Mouse (Mus musculus) erythroblast, embryonic 14.5 days (primary cell): Measurements from ENCODE around the gene Ypel3. TPM values are rescaled to one million over a fixed set of nuclear protein-coding genes. Genes with fewer than 3 reads are reported as not detected.

Experiments
- H3K27me3 ChIP-seq: 2 replicates; pipeline ENCODE4 v1.6.1; 2012; ENCODE audit warnings: inconsistent platforms; ENCODE audit not compliant: control insufficient read depth
- H3K36me3 ChIP-seq: 2 replicates; pipeline ENCODE4 v1.6.1; 2012; ENCODE audit warnings: mild to moderate bottlenecking, inconsistent platforms; ENCODE audit not compliant: control insufficient read depth
- H3K4me1 ChIP-seq: 2 replicates; pipeline ENCODE4 v1.6.1; 2012; ENCODE audit warnings: inconsistent platforms; ENCODE audit not compliant: control insufficient read depth
- H3K4me3 ChIP-seq: replicated peaks from 2 replicates; pipeline ENCODE3; 2012; ENCODE audit warnings: moderate library complexity, mild to moderate bottlenecking, inconsistent platforms
- H3K9me3 ChIP-seq: 2 replicates; pipeline ENCODE4 v1.6.1; 2012; ENCODE audit warnings: low read length, inconsistent platforms, mixed read lengths; ENCODE audit not compliant: control insufficient read depth
- GATA1 ChIP-seq: IDR thresholded peaks from 2 replicates; pipeline ENCODE4 v1.6.1; 2012; ENCODE audit warnings: low read length, inconsistent platforms, mixed read lengths
- TAL1 ChIP-seq: IDR thresholded peaks from 3 replicates; pipeline ENCODE4 v1.6.1; 2012; ENCODE audit warnings: low read length, inconsistent platforms, mixed read lengths
- polyA plus RNA-seq: library from polyadenylated mRNA; stranded (reverse); fragments of >175 nt; gene quantifications from 2 replicates; pipeline ENCODE4 v1.2.3, GENCODE M21; 2012

The Ypel3 gene
- polyA plus RNA-seq, 1 experiment: 156 TPM

DNA sequence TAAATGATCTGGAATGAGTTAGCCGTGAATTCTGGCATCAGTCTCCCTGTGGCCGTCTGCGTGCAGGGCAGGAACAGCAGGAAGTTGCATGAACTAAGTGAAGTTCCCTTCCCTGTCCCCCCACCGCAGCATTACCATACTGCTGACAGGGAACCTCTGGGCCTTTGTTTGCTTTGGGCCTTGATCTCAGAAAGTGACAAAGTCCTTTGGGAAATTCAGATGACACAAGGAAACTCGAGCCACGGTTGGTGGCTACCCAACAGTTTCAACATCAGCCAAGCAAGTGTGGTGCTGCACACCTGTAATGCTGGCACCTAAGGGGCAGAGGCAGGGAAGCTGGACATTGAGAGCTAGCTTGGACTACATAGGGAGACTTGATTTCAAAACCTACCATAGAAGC lies 30.0 kb upstream of the Ypel3 start:
- H3K36me3 ChIP-seq: no peaks in the 10 kb centered on the region
- H3K9me3 ChIP-seq: no peaks in the 10 kb centered on the region
- TF ChIP-seq TAL1: no peak
- no peak for TF ChIP-seq GATA1
- H3K4me3 ChIP-seq: peak overlapping the region; percentile 17
- H3K4me1 ChIP-seq: no peaks in the 10 kb centered on the region; the same call in 1 of the 2 replicates
- 0 out of 2 replicates have a peak, but pooled peaks cover 3% of the 10 kb centered on the region for H3K27me3 ChIP-seq

- Histone ChIP-seq H3K36me3 (no peaks in the 10 kb centered on the region), H3K27me3 (0 out of 2 replicates have a peak, but pooled peaks cover 3% of the 10 kb centered on the region), H3K4me1 (no peaks in the 10 kb centered on the region; the same call in 1 of the 2 replicates), H3K9me3 (no peaks in the 10 kb centered on the region), H3K4me3 (no peak overlapping the region)
- TF ChIP-seq TAL1: no peak
Measured at GRCm38 (mm10) chr7:126748824-126749223, 27.9 kb upstream of the Ypel3 start.

DNA sequence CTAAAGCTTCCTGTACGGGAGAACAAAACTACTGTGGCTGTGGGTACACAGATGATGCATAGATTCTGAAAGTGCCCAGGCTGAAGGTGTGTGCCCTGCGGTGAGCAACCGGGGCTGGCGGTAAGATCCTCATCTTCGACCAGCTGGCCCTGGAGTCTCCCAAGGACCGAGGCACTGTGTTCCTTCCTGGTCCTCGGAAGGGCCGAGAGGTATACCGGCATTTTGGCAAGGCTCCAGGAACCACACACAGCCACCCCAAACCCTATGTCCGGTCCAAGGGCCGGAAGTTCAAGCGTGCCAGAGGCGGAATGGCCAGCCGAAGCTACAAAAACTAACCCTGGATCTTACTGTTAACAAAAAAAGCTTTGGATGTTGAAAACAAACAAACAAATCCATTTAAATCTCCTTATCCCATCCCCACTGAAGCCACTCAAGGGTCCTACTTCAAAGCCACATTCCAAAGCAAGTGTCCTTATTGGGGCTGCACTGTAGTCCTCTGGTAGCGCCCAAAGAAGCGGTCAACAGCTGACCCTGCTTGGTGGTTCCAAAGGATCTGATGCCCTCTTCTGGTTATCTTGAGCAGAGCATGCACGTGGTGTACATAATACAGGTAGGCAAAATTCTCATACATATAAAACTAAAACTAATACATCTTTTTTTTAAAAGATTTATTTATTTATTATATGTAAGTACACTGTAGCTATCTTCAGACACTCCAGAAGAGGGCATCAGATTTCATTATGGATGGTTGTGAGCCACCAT lies 27.0 kb upstream of the Ypel3 start:
- no peak for TF ChIP-seq GATA1
- TF ChIP-seq TAL1: no peak
- H3K27me3 ChIP-seq: 0 out of 2 replicates have a peak, but pooled peaks cover 3% of the 10 kb centered on the region
- H3K36me3 ChIP-seq: no peaks in the 10 kb centered on the region
- no peak overlapping the region for H3K4me3 ChIP-seq
- peaks cover 1% of the 10 kb centered on the region for H3K4me1 ChIP-seq
- no peaks in the 10 kb centered on the region for H3K9me3 ChIP-seq

GRCm38 (mm10) chr7:126754866-126755265 lies 21.9 kb upstream of the Ypel3 start:
- Histone ChIP-seq H3K36me3 (no peaks in the 10 kb centered on the region), H3K9me3 (no peaks in the 10 kb centered on the region), H3K4me1 (peaks cover 19% of the 10 kb centered on the region), H3K4me3 (no peak overlapping the region), H3K27me3 (no peaks in the 10 kb centered on the region)
- TF ChIP-seq TAL1 (no peak), GATA1 (no peak)

DNA sequence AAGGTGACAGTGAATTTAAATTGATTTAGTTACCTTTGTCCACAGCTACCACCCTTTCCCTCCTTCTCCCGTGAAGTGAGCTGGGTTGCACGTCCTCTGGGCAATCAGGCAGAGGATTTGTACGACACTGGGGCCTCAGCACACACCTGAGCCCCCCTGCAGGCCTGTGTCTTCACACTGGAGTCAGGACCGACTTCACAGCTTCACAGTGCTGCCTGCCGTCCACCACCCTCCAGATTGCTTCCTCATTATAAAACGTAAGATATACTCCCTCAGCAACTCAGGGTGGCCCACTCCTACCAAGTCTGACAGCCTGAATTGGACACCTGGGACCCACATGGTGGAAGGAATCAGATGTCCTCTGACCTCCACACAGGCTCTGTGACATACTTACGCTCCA lies 18.2 kb upstream of the Ypel3 start:
- peaks cover 49% of the 10 kb centered on the region for H3K4me1 ChIP-seq
- TF ChIP-seq GATA1 (no peak), TAL1 (no peak)
- H3K27me3 ChIP-seq: no peaks in the 10 kb centered on the region
- peaks cover 27% of the 10 kb centered on the region for H3K36me3 ChIP-seq
- H3K9me3 ChIP-seq: no peaks in the 10 kb centered on the region
- no peak overlapping the region for H3K4me3 ChIP-seq

- H3K4me1 ChIP-seq: peaks cover 50% of the 10 kb centered on the region
- H3K4me3 ChIP-seq: peak within 1 kb of the TSS; percentile 84
- peaks cover 33% of the 10 kb centered on the region for H3K36me3 ChIP-seq
- no peaks in the 10 kb centered on the region for H3K27me3 ChIP-seq
- no peak for TF ChIP-seq TAL1
- TF ChIP-seq GATA1: no peak
- H3K9me3 ChIP-seq: no peaks in the 10 kb centered on the region
Measured at GRCm38 (mm10) chr7:126759050-126759671, 17.6 kb upstream of the Ypel3 start, which contains the start of gene Mapk3. Gene Mapk3 (plus strand): TSS chr7:126759601.

DNA sequence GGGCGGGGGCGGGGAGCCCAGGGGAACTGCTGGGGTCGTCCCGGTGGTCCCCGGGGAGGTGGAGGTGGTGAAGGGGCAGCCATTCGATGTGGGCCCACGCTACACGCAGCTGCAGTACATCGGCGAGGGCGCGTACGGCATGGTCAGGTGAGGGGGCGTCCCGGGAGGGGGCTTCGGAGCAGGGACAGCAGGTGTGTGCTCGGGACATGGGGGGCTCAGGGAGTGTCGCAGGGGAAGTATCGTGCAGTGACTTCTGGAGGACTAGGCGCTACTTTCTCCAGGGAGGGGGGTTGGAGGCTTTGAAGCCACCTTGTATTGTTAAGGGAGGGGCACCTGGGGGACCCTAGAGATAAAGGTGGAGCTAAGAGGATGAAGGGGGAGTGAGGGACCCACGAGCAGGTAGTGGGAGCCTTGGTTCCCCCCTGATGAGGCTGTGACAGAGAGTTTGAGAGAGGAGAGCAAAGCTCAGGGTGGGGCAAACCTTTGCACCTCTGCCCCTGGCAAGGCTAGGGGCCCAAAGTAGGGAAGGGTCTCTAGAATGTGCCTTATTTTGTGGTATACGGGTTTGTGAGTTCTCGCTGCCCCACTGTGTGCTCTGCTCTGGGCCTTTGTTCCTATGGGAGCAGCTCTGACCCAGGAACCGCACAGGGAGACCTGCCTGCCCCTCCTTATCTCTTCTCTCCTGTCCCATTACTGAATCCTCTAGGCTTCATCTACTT lies 16.9 kb upstream of the Ypel3 start:
- no peak for TF ChIP-seq TAL1
- TF ChIP-seq GATA1: peak; percentile 37; the same call in 1 of the 2 replicates
- Histone ChIP-seq H3K36me3 (peaks cover 40% of the 10 kb centered on the region), H3K27me3 (no peaks in the 10 kb centered on the region), H3K4me1 (peaks cover 55% of the 10 kb centered on the region), H3K9me3 (no peaks in the 10 kb centered on the region), H3K4me3 (peak overlapping the region; percentile 84)

DNA sequence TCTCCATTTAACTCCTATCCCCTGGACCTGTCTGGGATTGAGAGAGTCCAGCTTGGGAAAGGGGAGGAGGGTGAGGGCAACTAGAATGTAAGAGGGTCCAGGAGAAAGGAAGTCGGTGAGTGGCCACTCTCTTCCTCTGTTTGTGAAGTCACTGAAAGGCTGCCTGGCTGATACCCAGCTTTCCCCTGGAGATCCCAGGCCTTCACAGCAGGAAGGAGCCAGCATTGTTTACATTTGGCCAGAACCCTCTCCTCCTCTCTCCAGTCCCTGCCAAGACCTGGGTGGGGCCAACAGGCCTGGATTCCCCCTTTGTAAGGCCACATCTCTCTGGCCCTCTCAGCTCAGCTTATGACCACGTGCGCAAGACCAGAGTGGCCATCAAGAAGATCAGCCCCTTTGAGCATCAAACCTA lies 16.4 kb upstream of the Ypel3 start:
- H3K27me3 ChIP-seq: no peaks in the 10 kb centered on the region
- peak overlapping the region; percentile 84 for H3K4me3 ChIP-seq
- no peaks in the 10 kb centered on the region; the same call in 1 of the 2 replicates for H3K9me3 ChIP-seq
- H3K36me3 ChIP-seq: peaks cover 45% of the 10 kb centered on the region
- peaks cover 56% of the 10 kb centered on the region for H3K4me1 ChIP-seq
- no peak for TF ChIP-seq GATA1
- TF ChIP-seq TAL1: no peak

GRCm38 (mm10) chr7:126760956-126761355 lies 15.8 kb upstream of the Ypel3 start:
- peaks cover 62% of the 10 kb centered on the region for H3K4me1 ChIP-seq
- peaks cover 51% of the 10 kb centered on the region for H3K36me3 ChIP-seq

More at GRCm38 (mm10) chr7:126760956-126761355, 15.8 kb upstream of the Ypel3 start:
- TF ChIP-seq GATA1 (no peak), TAL1 (no peak)
- no peaks in the 10 kb centered on the region for H3K27me3 ChIP-seq
- no peaks in the 10 kb centered on the region; the same call in 1 of the 2 replicates for H3K9me3 ChIP-seq
- peak overlapping the region; percentile 84 for H3K4me3 ChIP-seq
